Mouse (Mus musculus): ENCODE measurements around the gene 4930438A08Rik. TPM values are rescaled to one million over a fixed set of nuclear protein-coding genes. Genes with fewer than 3 reads are reported as not detected.

4930438A08Rik gene
- polyA plus RNA-seq (2017; shearing (Covaris generic)) = not detected

DNA sequence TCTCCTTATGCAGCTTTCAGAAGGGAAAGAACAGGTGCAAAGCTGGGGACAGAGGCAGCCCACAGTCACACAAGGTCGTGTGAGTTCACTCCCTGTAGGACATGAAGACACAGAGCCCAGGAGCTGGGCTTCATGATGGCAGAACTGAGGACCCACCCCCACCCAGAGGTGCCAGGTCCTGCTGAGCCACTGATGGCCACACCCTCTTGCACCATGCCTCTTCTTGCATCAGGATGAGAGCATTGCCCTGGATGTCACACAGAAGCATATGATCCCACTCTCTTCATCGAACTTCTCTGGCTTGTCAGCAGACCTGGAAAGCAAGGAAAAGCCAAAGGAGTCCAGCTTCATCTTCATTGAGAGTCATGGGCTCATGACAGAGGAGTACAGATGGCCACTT lies at the start of gene 4930438A08Rik:
Gene 4930438A08Rik, plus strand, starts transcription at position 228 of the 400 bp plus-strand sequence.

DNA sequence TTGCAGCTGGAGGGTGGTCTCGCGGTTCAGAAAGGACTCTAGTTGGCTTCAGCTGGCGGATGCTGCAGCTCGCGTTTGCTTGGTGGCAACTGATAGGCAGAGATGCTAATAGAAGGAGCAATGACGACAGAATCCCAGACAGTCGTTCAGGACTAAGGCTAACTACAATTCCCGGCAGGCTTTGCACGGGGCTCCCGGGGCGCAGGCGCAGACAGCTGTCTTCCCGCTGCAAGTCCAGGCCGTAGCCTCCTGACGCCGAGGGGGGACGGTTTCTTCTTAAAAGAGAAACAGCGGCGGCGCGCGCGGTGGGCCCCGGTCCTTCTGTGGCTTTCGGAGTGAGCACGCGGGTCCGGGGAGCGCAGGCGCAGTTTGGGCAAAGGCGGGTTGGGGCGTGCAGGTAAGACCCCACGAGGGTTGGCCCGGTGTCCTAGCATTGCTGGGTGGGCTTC lies 32.3 kb downstream of the 4930438A08Rik start, which contains the start of gene Zfp692:
Gene Zfp692, plus strand, starts transcription at position 210 of the 449 bp plus-strand sequence.

DNA sequence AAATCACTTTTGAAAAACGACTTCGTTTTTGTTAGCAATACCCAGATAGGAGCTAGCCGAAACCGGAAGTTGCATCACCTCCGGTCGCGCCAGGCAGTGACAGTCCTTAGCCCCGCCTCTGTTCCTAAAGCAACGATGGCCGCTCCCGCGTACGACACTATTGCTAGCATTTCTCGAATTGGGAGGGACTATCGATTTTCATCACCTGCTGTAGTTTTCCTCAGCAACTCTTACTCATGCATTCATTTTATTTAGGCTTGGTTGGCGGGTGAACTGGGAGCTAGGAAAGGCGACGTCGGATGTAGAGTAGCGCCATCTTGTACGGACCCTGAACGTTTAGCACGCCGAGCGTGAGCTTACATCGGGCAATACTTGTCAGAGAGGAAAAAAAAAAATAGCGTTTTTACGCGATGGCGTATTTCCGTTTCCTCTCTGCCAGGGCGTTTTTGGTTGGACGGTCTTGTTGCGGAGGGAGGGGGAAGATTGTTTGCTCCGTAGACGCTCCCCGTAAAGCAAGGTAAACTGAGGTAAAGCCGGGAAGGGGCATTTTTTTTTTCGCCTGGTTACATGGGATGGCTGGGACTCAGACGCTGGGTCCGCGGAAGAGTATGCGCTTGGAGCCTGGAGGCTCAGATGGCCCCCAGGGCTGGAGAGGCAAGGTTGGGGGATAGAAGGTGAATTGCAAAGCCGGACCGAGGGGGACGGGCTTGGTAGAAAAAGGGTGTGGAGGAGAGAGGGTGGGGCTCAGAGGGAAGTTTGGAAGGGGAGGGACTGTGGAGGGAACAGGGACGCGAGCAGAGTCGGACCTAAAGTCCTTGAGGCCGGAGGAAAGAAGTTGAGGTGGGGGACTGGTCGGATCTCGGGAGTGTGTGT lies 55.9 kb downstream of the 4930438A08Rik start, which contains the start of the genes Zfp672 and Sh3bp5l:
Gene Zfp672, minus strand, starts transcription at position 64 of the 873 bp plus-strand sequence.
Gene Sh3bp5l, plus strand, starts transcription at position 449 of the 873 bp plus-strand sequence.

Other genes with a start within 250 kb of the 4930438A08Rik start
- 0.40 TPM for gene Gm12248, start 181.7 kb upstream of the 4930438A08Rik start, polyA plus RNA-seq (2017; shearing (Covaris generic))
- 125 TPM for gene Cnot8, start 170.6 kb upstream of the 4930438A08Rik start, polyA plus RNA-seq (2017; shearing (Covaris generic))
- 12.2 TPM for gene Gemin5, start 106.3 kb upstream of the 4930438A08Rik start, polyA plus RNA-seq (2017; shearing (Covaris generic))
- gene Mrpl22, start 103.1 kb upstream of the 4930438A08Rik start, polyA plus RNA-seq (2017; shearing (Covaris generic)) = 87.5 TPM
- 494 TPM for gene Igtp, start 75.2 kb upstream of the 4930438A08Rik start, polyA plus RNA-seq (2017; shearing (Covaris generic))
- gene Irgm2, start 75.2 kb upstream of the 4930438A08Rik start, polyA plus RNA-seq (2017; shearing (Covaris generic)) = 86.2 TPM
- 28.5 TPM for gene Zfp692, start 32.3 kb downstream of the 4930438A08Rik start, polyA plus RNA-seq (2017; shearing (Covaris generic))
- 48.2 TPM for gene Zfp672, start 55.5 kb downstream of the 4930438A08Rik start, polyA plus RNA-seq (2017; shearing (Covaris generic))
- 30.7 TPM for gene Sh3bp5l, start 55.9 kb downstream of the 4930438A08Rik start, polyA plus RNA-seq (2017; shearing (Covaris generic))
- gene Lypd8, start 104.2 kb downstream of the 4930438A08Rik start, polyA plus RNA-seq (2017; shearing (Covaris generic)) = not detected
- gene 1810065E05Rik, start 146.3 kb downstream of the 4930438A08Rik start, polyA plus RNA-seq (2017; shearing (Covaris generic)) = not detected
- not detected for gene Gm12253, start 157.8 kb downstream of the 4930438A08Rik start, polyA plus RNA-seq (2017; shearing (Covaris generic))
- not detected for gene Lypd9, start 178.1 kb downstream of the 4930438A08Rik start, polyA plus RNA-seq (2017; shearing (Covaris generic))
- gene Olfr30, start 187.5 kb downstream of the 4930438A08Rik start, polyA plus RNA-seq (2017; shearing (Covaris generic)) = not detected
- gene Olfr332, start 217.8 kb downstream of the 4930438A08Rik start, polyA plus RNA-seq (2017; shearing (Covaris generic)) = not detected
- gene Olfr331, start 227.8 kb downstream of the 4930438A08Rik start, polyA plus RNA-seq (2017; shearing (Covaris generic)) = not detected

Measured in inflammation-experienced regulatory T-cells, adult 16 weeks (primary cell).